Mouse (Mus musculus): ENCODE measurements around the gene Golm1. TPM values are rescaled to one million over a fixed set of nuclear protein-coding genes. Genes with fewer than 3 reads are reported as not detected.
"Not testable (repeated sequence)": the region's sequence is repeated elsewhere in the genome, so short reads cannot be mapped to it uniquely, and the experiment has no call there.

The Golm1 gene
- total RNA-seq (2015) = 11.8 and 14.3 TPM in 2 replicates
- total RNA-seq (2017) = 18.5 and 26.2 TPM in 2 replicates

DNA sequence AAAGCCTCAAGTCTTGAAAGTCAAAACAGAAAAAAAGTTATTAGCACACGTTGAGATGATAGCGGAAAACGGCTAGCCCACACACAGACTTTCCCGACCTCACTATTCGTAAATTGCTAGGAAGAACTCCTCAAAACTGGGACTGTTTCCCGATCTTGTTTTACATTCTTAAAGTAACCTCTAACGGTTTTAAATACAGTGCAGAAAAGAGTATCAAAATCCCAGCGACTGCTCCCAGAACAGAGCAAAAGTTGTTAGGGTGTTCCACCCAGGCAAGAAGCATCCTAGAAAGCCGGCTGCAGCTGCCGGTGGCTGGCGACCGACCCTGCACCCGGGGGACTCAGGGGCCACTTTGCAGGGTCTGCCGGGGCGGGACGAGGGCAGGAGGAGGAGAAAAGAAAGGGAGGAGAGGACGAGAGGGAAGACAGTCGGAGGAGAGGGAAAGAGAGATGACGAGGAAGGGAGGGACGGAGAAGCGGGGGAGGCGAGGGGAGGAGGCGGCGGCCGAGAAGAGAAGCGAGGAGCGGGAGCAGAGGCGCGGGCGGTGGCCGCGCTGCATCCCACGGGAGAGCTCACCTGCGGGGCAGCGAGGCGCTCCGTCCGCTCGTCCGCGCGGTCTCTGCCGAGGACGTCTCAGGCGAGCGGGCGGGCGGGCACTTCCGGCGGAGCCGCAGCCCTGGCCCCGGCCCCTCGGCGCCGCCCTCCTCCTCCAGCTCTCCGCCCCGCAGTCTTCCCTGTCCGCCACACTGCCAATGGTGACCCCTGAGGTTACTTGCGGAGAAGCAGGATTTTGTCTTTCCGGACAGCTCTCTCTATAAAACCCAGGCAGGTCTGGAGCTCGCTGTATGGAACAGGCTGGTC lies at the start of gene Golm1:
TSS of gene Golm1 (minus strand) at position 661 of the 861 bp plus-strand sequence.
- ATAC-seq (replicated peaks; ENCODE audit: poor library complexity) = peak; percentile 37

DNA sequence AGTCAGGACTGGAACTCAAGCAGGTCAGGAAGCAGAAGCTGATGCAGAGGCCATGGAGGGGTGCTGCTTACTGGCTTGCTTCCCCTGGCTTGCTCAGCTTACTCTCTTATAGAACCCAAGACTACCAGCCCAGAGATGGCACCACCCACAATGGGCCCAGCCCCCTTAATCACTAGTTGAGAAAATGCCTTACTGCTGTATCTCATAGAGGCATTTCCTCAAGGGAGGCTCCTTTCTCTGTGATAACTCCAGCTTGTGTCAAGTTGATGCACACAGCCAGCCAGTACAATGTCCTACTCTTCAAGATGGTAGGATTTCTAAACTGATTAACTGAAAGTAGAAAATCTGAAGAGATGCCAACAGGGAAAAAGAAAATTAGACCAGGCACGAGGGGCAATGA lies 46.5 kb upstream of the Golm1 start:
- ATAC-seq (replicated peaks; ENCODE audit: poor library complexity) = not testable (repeated sequence)

DNA sequence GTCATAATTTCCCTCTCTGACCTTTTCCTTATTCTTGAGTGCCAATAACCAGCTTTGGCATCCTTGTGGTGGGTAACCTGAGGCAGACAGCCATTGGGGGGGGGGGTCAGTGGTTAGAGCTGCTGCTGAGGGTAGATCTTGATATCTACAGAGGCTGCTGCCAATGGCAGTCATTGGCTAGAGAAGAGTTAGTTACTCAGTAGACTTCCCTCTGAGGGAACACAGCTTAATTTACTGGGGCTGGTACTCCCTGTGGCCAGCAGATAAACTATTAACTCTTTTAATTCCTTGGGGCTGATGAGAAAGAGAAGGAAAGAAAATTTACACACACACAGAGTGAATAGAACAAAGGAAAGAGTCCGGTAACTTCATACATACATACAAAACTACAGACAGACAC lies 43.9 kb upstream of the Golm1 start:
- ATAC-seq (replicated peaks; ENCODE audit: poor library complexity) = peak; percentile 70

DNA sequence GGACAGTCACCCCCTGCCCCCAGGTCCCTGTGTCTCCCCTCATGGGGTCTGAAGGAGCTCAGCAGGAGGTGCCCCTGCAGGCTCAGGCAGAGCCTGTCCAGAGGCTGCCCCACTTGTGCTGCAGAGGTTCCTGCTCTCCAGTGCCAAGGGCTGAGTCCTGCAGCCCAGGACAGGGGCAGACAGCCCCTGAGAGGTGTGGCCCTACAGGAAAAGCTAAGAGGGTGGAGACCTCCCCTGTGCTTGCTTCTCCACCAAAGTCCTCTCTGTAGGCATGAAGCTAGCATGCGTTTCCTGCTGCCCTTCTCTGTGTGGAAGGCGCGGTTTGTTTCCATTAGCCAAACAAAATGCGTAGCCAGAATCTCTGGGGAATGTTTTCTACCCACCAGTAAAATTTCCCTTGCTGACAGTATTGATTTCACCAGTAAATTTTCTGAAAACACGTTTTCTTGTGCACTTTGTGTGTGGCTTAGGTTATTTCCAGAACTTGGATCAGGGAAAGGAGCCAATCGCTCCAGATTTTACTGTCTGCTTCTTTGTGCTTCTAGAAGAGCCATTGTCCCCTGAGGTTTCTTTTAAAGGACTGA lies 43.3 kb upstream of the Golm1 start:
- peak; percentile 59 for ATAC-seq (replicated peaks; ENCODE audit: poor library complexity)

DNA sequence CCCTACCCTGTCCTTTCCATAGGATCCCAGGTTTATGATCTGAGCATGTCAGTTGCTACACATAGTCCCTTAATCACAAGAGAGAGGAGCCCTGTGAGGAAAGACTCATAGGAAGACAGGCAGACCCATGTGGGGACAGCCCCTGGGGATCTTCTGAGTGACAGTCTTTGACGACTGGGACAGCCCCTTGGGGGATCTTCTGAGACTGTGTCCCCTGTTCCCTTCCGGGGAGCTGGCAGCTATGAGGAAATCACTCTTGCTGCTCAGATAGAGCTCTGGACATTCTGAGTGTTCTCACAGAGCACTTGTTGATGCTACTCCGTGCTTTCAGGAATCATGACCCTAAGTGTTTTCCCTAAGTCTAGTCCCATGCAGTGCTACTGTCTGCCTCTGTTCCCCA lies 38.1 kb upstream of the Golm1 start:
- ATAC-seq (replicated peaks; ENCODE audit: poor library complexity) = no peak

DNA sequence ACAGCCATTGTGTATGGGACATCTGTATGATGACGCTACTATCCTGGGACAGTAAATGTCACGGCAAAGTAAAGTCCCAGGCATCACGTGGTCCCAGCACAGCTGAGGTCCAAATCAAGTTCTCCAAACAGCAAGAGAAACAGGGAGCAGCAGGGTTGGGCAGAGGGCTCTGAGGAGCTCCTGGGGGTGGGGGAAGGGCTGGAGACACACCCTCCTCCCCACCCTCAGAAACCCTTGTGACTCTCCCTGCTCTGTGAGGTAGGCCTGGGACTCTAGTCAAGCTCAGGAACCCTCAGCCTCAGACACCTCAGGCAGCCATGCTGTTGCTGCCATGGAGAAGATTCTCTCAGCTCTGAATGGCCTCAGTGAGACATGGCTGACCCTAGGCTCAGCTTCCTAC lies 36.4 kb upstream of the Golm1 start, which contains the start of gene Spata31d1b:
TSS of gene Spata31d1b (plus strand) at position 301 of the 400 bp plus-strand sequence.
- not testable (repeated sequence) for ATAC-seq (replicated peaks; ENCODE audit: poor library complexity)

DNA sequence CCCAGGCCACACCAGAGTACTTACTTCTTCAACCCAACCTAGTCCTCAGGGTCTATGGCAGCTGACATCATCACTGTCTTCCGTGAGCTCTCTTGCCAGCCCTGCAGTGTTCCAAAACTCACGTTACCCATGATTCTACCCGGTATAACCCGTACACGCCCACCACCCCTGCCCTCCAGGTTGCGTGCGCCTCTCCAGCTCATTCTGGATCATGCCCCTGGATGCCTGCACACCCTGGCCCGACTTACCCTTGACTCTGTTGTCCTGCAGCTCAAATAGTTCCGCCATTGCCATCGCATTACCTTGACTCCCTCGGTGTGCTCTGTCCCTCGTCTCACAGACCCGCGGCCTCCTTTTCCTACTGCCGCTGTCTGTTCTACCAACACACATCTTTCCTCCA lies 34.6 kb upstream of the Golm1 start, which contains the start of gene Spata31d1a:
TSS of gene Spata31d1a (minus strand) at position 101 of the 400 bp plus-strand sequence.
- ATAC-seq (replicated peaks; ENCODE audit: poor library complexity) = no peak

DNA sequence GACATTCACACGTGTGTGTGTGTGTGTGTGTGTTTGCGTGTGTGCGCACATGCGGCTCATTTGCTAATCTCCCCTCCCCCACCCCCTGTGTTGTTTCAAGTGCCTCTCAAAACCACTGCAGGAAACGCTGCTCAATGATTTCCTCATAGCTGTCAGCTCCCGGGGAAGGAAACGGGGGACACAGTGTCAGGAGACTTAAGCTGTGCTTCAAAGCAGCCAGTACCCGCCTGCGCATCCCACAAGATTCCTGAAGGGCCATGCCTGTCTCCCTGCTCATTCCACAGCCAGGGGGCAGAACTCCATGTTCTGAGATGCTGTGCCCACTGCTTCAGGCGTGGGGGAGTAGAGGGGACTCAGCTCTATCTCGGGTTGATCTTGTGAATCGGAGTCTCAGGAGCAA lies 29.0 kb upstream of the Golm1 start:
- ATAC-seq (replicated peaks; ENCODE audit: poor library complexity) = peak; percentile 89

DNA sequence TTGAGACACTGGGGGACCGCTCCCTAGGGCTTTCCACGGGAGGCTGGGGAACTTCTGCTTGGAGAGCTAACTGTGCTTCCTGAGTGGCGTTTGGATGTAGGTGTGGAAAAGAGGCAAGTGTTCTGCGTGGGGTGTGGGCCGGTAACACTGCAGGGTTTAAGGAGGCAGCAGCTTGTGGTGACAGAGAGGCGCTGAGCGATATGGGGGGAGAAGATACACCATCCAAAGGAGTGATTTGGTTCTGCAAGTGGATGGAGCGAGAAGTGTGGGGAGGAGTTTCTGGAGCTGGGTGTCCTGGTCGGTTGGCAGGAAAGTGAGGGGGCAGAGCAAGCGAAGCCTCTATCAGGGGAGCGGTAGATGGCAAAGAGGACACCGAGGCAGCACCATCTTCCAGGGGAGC lies 27.9 kb upstream of the Golm1 start:
- no peak for ATAC-seq (replicated peaks; ENCODE audit: poor library complexity)

DNA sequence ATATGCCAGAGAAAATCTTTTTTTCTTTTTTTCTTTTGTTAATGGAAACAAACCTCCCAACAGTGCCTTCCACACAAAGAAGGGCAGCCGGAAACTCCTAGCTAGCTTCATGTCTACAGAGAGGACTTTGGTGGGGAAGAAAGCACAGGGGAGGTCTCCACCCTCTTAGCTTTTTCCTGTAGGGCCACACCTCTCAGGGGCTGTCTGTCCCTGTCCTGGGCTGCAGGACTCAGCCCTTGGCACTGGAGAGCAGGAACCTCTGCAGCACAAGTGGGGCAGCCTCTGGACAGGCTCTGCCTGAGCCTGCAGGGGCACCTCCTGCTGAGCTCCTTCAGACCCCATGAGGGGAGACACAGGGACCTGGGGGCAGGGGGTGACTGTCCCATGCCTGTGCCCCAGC lies 24.5 kb upstream of the Golm1 start:
- ATAC-seq (replicated peaks; ENCODE audit: poor library complexity) = not testable (repeated sequence)

DNA sequence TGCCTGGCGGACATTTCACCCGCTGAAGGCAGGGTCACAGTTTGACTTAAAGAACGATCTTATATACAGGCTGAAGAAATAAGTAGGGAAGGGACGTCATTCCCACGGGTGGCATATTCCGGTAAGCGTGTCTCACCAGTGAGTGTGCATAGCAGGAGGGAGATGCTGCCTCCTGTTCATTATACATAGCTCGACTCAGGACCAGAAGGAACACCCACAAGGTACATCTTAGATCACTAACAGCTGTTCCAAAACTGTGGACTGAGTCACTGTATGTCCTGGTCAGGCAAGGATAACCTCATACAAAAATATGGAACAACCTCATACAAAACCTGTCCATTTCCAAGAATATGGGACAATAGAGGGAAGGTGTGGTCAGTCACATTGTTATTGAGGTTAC lies 23.5 kb upstream of the Golm1 start:
- ATAC-seq (replicated peaks; ENCODE audit: poor library complexity) = no peak

DNA sequence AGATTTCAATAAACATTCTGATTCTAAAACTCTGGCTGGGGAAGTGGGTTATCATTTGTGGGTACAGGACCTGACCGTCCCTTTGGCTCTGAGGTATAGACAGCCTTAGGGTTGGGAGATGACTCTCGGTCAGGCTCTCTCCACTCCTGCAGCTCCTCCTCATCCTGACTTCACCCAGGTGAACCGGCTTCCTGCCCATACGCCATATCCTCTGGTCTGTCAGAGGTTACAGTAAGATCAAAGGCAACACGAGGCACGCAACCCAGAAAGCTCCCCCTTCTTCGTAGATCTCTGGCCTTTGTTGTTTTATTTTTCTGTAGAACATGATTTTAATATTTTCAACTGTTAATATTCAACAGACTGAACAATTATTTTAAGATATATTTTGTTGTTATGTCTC lies 20.2 kb upstream of the Golm1 start:
- no peak for ATAC-seq (replicated peaks; ENCODE audit: poor library complexity)

DNA sequence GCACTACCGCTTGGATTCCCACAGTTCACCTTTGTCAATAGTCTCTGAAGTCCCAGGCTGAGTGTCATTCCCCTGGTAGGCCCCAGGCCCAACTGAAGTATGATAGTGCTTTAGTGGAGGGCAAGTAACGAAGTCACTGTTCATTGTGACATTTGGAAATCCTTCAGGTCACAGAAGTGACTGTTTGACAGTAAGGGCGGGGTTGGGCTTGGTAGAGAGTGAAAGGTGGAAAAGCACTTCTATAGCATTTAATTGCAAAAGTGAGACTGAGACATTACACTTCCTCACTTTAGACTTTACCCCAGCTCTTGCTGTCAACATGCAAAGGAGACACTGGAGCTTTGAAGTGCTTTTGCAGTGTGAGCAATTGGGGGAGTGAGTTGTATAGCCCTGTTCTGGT lies 18.4 kb upstream of the Golm1 start, which contains the start of gene 4921517D22Rik:
TSS of gene 4921517D22Rik (minus strand) at position 101 of the 400 bp plus-strand sequence.
- no peak for ATAC-seq (replicated peaks; ENCODE audit: poor library complexity)

DNA sequence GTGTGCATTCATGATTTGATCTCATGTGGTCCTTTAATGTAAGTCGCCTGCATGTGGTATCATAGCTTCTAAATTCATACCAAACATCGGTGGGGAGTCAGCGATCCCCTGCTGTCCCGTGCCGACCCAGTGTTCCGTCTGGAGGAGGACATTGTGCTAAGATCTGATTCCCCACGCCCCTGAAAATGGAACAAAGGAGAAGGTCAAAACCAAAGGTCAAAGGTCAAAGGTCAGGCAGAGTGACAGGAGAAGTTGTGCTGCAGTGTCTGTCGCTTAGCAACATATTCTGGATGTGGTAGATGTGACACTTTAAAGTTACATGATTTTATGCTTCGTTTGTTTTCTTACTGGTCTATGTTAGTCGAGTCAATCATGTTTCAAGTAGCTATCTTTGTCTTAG lies 15.9 kb upstream of the Golm1 start:
- no peak for ATAC-seq (replicated peaks; ENCODE audit: poor library complexity)

DNA sequence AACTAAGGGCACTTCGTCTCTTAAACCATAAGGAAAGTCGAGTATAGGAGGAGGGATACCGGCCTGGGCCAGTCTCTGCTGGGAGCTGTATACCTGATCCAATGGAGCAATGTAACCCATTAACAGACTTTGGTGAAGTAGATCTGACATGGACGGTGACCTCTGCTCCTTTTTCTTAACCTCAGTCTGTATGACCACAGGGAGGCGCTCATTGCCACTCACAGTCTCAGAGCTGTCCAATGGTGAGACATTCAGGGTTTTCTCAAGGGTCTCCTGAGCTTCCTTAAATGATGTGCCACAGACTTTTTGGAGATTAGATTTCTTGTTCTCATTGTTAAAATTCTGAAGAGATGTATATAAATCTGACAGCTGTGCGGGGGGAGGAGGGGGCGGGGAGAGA lies 15.0 kb upstream of the Golm1 start:
- no peak for ATAC-seq (replicated peaks; ENCODE audit: poor library complexity)

DNA sequence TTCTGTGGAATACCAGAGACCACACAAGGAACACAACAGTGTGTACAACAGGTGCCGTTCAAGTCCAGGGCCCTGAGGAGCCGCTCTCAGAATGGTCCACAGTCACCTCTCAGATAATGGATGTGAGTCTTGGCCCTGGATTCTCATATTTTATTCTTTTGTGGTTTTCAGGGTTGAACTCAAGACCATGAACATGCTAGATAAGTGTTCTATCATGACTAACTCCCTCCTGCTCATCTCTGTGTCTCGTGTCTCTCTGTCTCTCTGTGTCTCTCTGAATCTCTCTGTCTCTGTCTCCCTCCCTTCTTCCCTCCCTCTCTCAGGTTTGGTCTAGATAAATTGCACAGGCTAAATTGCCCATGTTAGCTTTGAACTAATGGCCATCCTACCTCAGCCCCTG lies 14.2 kb upstream of the Golm1 start:
- ATAC-seq (replicated peaks; ENCODE audit: poor library complexity) = peak; percentile 42

DNA sequence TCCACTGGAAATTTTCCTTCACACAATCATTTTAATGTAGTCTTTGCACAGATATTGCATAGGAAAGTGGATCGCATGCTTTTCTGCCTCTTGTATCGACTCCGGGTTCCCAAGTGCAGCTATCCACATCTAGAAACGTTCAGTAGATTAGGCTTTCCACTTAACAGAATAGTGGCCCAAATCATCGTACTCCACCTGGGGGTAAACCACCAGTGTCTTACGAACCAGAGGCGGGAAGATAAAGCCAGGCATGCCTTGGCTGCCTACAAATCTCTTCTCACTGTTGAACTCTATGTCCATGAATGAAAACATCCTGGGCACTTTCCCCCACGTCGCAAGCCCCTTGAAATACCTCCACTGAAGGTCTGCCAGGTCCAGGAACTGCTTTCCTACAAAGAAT lies 13.7 kb upstream of the Golm1 start:
- ATAC-seq (replicated peaks; ENCODE audit: poor library complexity) = peak; percentile 53

DNA sequence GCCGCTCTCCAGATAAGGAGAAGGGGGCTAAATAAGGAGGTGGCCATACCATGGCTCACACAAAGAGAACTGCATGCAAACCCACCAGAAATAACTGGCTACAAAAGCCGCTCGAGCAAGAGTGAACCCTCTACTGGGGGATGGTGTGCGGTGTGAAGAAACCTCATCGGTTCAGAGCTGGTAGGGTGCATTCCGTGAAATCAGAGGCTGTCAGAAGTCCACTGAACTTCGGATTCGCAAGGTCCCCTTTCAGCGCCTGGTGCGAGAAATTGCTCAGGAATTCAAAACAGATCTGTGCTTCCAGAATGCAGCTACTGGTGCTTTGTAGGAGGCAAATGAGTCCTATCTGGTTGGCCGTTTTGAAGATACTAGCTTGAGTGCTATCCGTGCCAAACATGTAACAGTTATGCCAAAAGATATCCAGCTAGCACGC lies 12.7 kb upstream of the Golm1 start:
- ATAC-seq (replicated peaks; ENCODE audit: poor library complexity) = peak; percentile 28; the same call in 1 of the 2 replicates

DNA sequence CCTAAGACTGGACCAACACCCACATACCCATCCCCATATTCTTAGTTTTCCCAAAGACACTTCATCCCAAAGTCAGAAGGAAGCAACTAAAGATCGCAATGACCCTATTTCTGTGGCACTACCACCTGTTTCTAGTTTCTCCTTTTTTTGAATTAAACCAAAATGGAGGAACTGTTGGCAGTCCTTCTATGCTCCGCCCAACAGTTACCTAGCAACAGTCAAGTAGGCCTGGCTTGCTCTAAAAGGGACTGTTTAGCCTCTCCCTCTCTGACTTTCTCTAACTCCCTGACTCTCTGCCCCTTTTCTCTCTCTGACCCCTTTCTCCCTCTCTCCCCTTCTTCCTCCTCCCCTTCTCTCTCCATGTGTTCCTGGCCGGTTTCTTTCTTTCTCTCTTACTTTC lies 9.6 kb upstream of the Golm1 start:
- no peak for ATAC-seq (replicated peaks; ENCODE audit: poor library complexity)

DNA sequence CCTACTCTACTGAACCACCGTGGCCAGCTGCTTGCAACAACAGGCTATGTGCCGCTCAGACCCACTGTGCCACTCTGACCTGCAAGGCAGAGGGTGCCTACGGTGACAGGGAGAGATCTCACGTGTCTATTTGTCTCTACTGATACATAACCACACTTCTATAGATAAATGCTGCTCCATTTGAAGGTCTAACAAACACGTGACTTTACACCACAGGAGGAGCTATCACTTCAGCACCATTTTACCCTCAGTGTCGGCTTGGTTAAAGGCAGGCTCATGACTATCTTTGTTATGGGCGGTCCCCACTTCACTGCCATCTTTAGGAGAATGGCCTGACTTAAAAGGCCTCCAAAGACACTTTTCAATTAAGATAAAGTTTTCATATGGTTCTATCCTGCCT lies 7.0 kb upstream of the Golm1 start:
- ATAC-seq (replicated peaks; ENCODE audit: poor library complexity) = peak; percentile 95

DNA sequence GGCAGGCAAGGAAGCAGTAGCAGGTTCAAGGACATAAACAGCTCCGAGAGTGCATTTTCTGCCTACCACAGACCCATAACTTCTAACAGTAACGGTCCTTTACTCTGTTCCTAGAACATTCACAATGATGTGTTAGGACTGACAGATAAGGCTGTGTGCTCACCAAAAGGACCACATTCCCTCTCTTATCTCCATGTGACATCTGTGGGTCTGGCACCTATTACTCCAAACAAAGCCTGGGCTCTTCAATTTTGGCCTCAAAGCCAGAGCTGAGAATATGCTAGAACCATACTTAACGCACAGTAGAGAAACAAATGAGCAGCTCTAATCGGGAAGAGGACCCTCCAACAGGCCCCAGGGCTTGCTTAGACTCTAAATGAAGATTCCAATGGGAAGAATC lies 4.3 kb upstream of the Golm1 start:
- ATAC-seq (replicated peaks; ENCODE audit: poor library complexity) = no peak

DNA sequence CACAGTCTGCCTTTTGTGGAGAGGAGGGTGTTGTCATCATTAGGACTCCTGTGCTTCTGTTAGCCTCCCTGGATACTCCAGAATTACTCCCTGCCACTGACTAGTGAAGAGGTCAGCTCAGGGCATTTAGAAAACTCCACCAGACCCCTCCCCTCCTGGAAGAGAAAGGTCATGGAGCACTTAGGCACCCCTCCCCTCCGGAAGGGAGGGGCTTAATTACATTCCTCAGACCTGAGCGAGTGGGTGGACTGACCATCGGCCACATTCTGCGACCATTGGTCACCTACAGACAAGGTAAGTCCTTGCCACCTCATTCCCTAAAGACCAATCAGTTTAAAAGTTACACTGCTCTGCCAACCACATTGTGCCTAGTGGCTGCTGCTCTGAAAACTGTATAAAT lies 3.7 kb upstream of the Golm1 start:
- ATAC-seq (replicated peaks; ENCODE audit: poor library complexity) = no peak
